Mouse (Mus musculus) MEL (cell line): ENCODE results near the gene Mosmo. TPM values are rescaled to one million over a fixed set of nuclear protein-coding genes. Genes with fewer than 3 reads are reported as not detected.

Source experiments
- DNase-seq: peaks from one replicate; pipeline ENCODE4 v3.0.0; 2011; ENCODE audit warnings: low read depth, low spot score
- H3K27ac ChIP-seq: 2 replicates; pipeline ENCODE4 v1.5.1; 2012; ENCODE audit warnings: low read depth, mild to moderate bottlenecking, control low read depth, low read length, moderate library complexity; ENCODE audit not compliant: control insufficient read depth
- H3K27me3 ChIP-seq, 2 experiments: fragments of 150-350 bp in 1 of 2; sonication (generic) in 1 of 2; 2 replicates each; pipeline ENCODE4 v1.6.1; 2012; ENCODE audit warnings: low read length in 2 of 2, mild to moderate bottlenecking in 2 of 2, improper control_type of control experiment in 1 of 2, moderate library complexity in 1 of 2; ENCODE audit not compliant: insufficient read depth in 2 of 2, control insufficient read depth in 1 of 2
- H3K36me3 ChIP-seq, 2 experiments: 2 replicates each; pipeline ENCODE4 v1.6.1; 2012 to 2014; ENCODE audit warnings: low read length in 2 of 2, improper control_type of control experiment in 1 of 2, inconsistent platforms in 1 of 2, mild to moderate bottlenecking in 1 of 2; ENCODE audit not compliant: insufficient read depth in 2 of 2, control insufficient read depth in 1 of 2
- H3K4me1 ChIP-seq, 2 experiments: fragments of 150-350 bp in 1 of 2; sonication (generic) in 1 of 2; 2 replicates each; pipeline ENCODE4 v1.6.1; 2012; ENCODE audit warnings: low read length in 2 of 2, improper control_type of control experiment in 1 of 2, mild to moderate bottlenecking in 1 of 2; ENCODE audit not compliant: insufficient read depth in 2 of 2, control insufficient read depth in 1 of 2
- H3K4me3 ChIP-seq, 2 experiments: fragments of 150-350 bp in 1 of 2; sonication (generic) in 1 of 2; 2 replicates each; pipeline ENCODE4 v1.5.1; 2012; ENCODE audit warnings: low read depth in 2 of 2, low read length in 2 of 2, mild to moderate bottlenecking in 2 of 2, moderate library complexity in 2 of 2, control low read depth in 1 of 2, improper control_type of control experiment in 1 of 2; ENCODE audit not compliant: control insufficient read depth in 1 of 2, insufficient read depth in 1 of 2
- H3K79me2 ChIP-seq: 2 replicates; pipeline ENCODE4 v1.6.1; 2012; ENCODE audit warnings: mild to moderate bottlenecking, low read length, moderate library complexity; ENCODE audit not compliant: control insufficient read depth, poor library complexity, insufficient read depth
- H3K9ac ChIP-seq: 2 replicates; pipeline ENCODE4 v1.6.1; 2012; ENCODE audit warnings: low read depth, mild to moderate bottlenecking, control low read depth, low read length, moderate library complexity; ENCODE audit not compliant: control insufficient read depth, poor library complexity, severe bottlenecking
- H3K9me3 ChIP-seq: fragments of 150-350 bp; sonication (generic); replicated peaks from 2 replicates; pipeline ENCODE4 v1.6.1; 2012; ENCODE audit warnings: mild to moderate bottlenecking, low read length, improper control_type of control experiment, moderate library complexity; ENCODE audit not compliant: insufficient read depth
- BHLHE40 ChIP-seq: IDR thresholded peaks from 2 replicates; pipeline ENCODE4 v1.6.1; 2012; ENCODE audit warnings: low read depth, mild to moderate bottlenecking, inconsistent platforms, low read length, improper control_type of control experiment, borderline replicate concordance
- CHD1 ChIP-seq: IDR thresholded peaks from 2 replicates; pipeline ENCODE4 v1.6.1; 2012; ENCODE audit warnings: low read depth, mild to moderate bottlenecking, inconsistent platforms, low read length, improper control_type of control experiment
- CTCF ChIP-seq, 3 experiments: IDR thresholded peaks in 2 of 3; conservative IDR thresholded peaks in 1 of 3; 2 replicates each; pipeline ENCODE4 v1.5.1; 2011 to 2012; ENCODE audit warnings: low read length in 3 of 3, low read depth in 2 of 3, mild to moderate bottlenecking in 2 of 3, improper control_type of control experiment in 1 of 3, inconsistent platforms in 1 of 3, mixed read lengths in 1 of 3, moderate library complexity in 1 of 3; ENCODE audit not compliant: control insufficient read depth in 1 of 3, insufficient read depth in 1 of 3, poor library complexity in 1 of 3, severe bottlenecking in 1 of 3
- E2F4 ChIP-seq: IDR thresholded peaks from 2 replicates; pipeline ENCODE4 v1.6.1; 2011; ENCODE audit warnings: low read depth, low read length, improper control_type of control experiment, borderline replicate concordance
- ELF1 ChIP-seq: IDR thresholded peaks from 2 replicates; pipeline ENCODE4 v1.6.1; 2014; ENCODE audit warnings: low read depth, mild to moderate bottlenecking, inconsistent platforms, low read length, improper control_type of control experiment, moderate library complexity
- EP300 ChIP-seq, 2 experiments: IDR thresholded peaks; 2 replicates each; pipeline ENCODE4 v1.6.1; 2011; ENCODE audit warnings: improper control_type of control experiment in 2 of 2, low read length in 2 of 2, low read depth in 1 of 2, mild to moderate bottlenecking in 1 of 2
- ETS1 ChIP-seq: IDR thresholded peaks from 2 replicates; pipeline ENCODE4 v1.6.1; 2012; ENCODE audit warnings: low read depth, mild to moderate bottlenecking, inconsistent platforms, low read length, improper control_type of control experiment, moderate library complexity
- GATA1 ChIP-seq: IDR thresholded peaks from 2 replicates; pipeline ENCODE4 v1.6.1; 2011; ENCODE audit warnings: low read depth, low read length, improper control_type of control experiment
- HCFC1 ChIP-seq: IDR thresholded peaks from 2 replicates; pipeline ENCODE4 v1.6.1; 2012; ENCODE audit warnings: low read depth, mild to moderate bottlenecking, inconsistent platforms, low read length, improper control_type of control experiment, moderate library complexity
- KAT2A ChIP-seq: conservative IDR thresholded peaks from 2 replicates; pipeline ENCODE4 v1.6.1; 2012; ENCODE audit warnings: low read depth, low read length, improper control_type of control experiment, inconsistent platforms
- MAX ChIP-seq: IDR thresholded peaks from 2 replicates; pipeline ENCODE4 v1.6.1; 2011; ENCODE audit warnings: low read length, improper control_type of control experiment
- MAZ ChIP-seq: IDR thresholded peaks from 2 replicates; pipeline ENCODE4 v1.6.1; 2012; ENCODE audit warnings: low read depth, mild to moderate bottlenecking, inconsistent platforms, low read length, improper control_type of control experiment
- MXI1 ChIP-seq: IDR thresholded peaks from 2 replicates; pipeline ENCODE4 v1.6.1; 2011; ENCODE audit warnings: mild to moderate bottlenecking, low read depth, low read length, improper control_type of control experiment
- MYB ChIP-seq: IDR thresholded peaks from 2 replicates; pipeline ENCODE4 v1.6.1; 2011; ENCODE audit warnings: mild to moderate bottlenecking, low read depth, low read length, improper control_type of control experiment
- NRF1 ChIP-seq: IDR thresholded peaks from 2 replicates; pipeline ENCODE4 v1.6.1; 2014; ENCODE audit warnings: low read depth, mild to moderate bottlenecking, inconsistent platforms, low read length, improper control_type of control experiment, moderate library complexity; ENCODE audit not compliant: poor library complexity, insufficient read depth, severe bottlenecking
- POLR2A ChIP-seq, 2 experiments: IDR thresholded peaks; 2 replicates each; pipeline ENCODE4 v1.6.1; 2011 to 2012; ENCODE audit warnings: low read length in 2 of 2, mild to moderate bottlenecking in 2 of 2, control low read depth in 1 of 2, improper control_type of control experiment in 1 of 2, low read depth in 1 of 2, moderate library complexity in 1 of 2; ENCODE audit not compliant: control insufficient read depth in 1 of 2, insufficient read depth in 1 of 2, poor library complexity in 1 of 2
- POLR2AphosphoS5 ChIP-seq: IDR thresholded peaks from 2 replicates; pipeline ENCODE4 v1.6.1; 2012; ENCODE audit warnings: low read depth, borderline replicate concordance, mild to moderate bottlenecking, inconsistent platforms, low read length, moderate library complexity, mixed read lengths
- RAD21 ChIP-seq: IDR thresholded peaks from 2 replicates; pipeline ENCODE4 v1.6.1; 2011; ENCODE audit warnings: mild to moderate bottlenecking, low read depth, low read length, improper control_type of control experiment
- RCOR1 ChIP-seq: IDR thresholded peaks from 2 replicates; pipeline ENCODE4 v1.6.1; 2012; ENCODE audit warnings: low read depth, mild to moderate bottlenecking, inconsistent platforms, low read length, improper control_type of control experiment
- SIN3A ChIP-seq: IDR thresholded peaks from 2 replicates; pipeline ENCODE4 v1.6.1; 2012; ENCODE audit warnings: low read length, improper control_type of control experiment, inconsistent platforms
- SMC3 ChIP-seq: IDR thresholded peaks from 2 replicates; pipeline ENCODE4 v1.6.1; 2011; ENCODE audit warnings: low read depth, low read length, improper control_type of control experiment
- TAL1 ChIP-seq: IDR thresholded peaks from 2 replicates; pipeline ENCODE4 v1.6.1; 2012; ENCODE audit warnings: mild to moderate bottlenecking, inconsistent platforms, low read length, moderate library complexity, mixed read lengths
- TBP ChIP-seq: IDR thresholded peaks from 2 replicates; pipeline ENCODE4 v1.8.0; 2011; ENCODE audit warnings: low read depth, low read length, improper control_type of control experiment
- TCF12 ChIP-seq: IDR thresholded peaks from 2 replicates; pipeline ENCODE4 v1.6.1; 2014; ENCODE audit warnings: low read depth, mild to moderate bottlenecking, inconsistent platforms, low read length, improper control_type of control experiment, moderate library complexity
- USF1 ChIP-seq: IDR thresholded peaks from 2 replicates; pipeline ENCODE4 v1.6.1; 2014; ENCODE audit warnings: low read depth, mild to moderate bottlenecking, inconsistent platforms, low read length, improper control_type of control experiment, moderate library complexity
- USF2 ChIP-seq, 2 experiments: IDR thresholded peaks; 2 replicates each; pipeline ENCODE4 v1.6.1; 2011 to 2012; ENCODE audit warnings: improper control_type of control experiment in 2 of 2, low read length in 2 of 2, borderline replicate concordance in 1 of 2, inconsistent platforms in 1 of 2, low read depth in 1 of 2, mild to moderate bottlenecking in 1 of 2; ENCODE audit not compliant: insufficient read depth in 1 of 2
- ZC3H11A ChIP-seq: IDR thresholded peaks from 2 replicates; pipeline ENCODE4 v1.6.1; 2012; ENCODE audit warnings: low read depth, mild to moderate bottlenecking, inconsistent platforms, low read length, improper control_type of control experiment
- ZMIZ1 ChIP-seq: IDR thresholded peaks from 2 replicates; pipeline ENCODE4 v1.6.1; 2012; ENCODE audit warnings: low read depth, mild to moderate bottlenecking, inconsistent platforms, low read length, improper control_type of control experiment, moderate library complexity
- ZNF384 ChIP-seq: IDR thresholded peaks from 2 replicates; pipeline ENCODE4 v1.6.1; 2012; ENCODE audit warnings: low read depth, mild to moderate bottlenecking, inconsistent platforms, low read length, improper control_type of control experiment
- polyA plus RNA-seq, 2 experiments: library from polyadenylated mRNA; stranded (reverse) in 1 of 2; unstranded in 1 of 2; fragments of >175 nt in 1 of 2; fragments of >200 nt in 1 of 2; gene quantifications; 2 replicates each; pipeline versions ENCODE4 v1.2.1 to v1.2.4; 2012; ENCODE audit warnings: low replicate concordance in 2 of 2, low read depth in 1 of 2; ENCODE audit not compliant: insufficient read length in 2 of 2, insufficient read depth in 1 of 2, missing spikeins in 1 of 2
- total RNA-seq: library from RNA; depleted of rRNA; stranded (reverse); fragments of 300-350 nt; gene quantifications from 2 replicates; pipeline ENCODE4 v1.2.3, GENCODE M21; 2012

The Mosmo gene
- total and polyA plus RNA-seq, 3 experiments, result 20.0 to 30.0 (median 23.5) TPM

- no peak overlapping the region for H3K4me3 ChIP-seq
- H3K4me1 ChIP-seq, result peaks cover 6 to 10% of the 10 kb centered on the region in 2 experiments
- peaks cover 7 to 18% of the 10 kb centered on the region in 2 experiments for H3K36me3 ChIP-seq
- no peaks in the 10 kb centered on the region for H3K27me3 ChIP-seq
- DNase-seq, result peak; percentile 83
- no peak for TF ChIP-seq TBP
- no peak for TF ChIP-seq KAT2A
- TF ChIP-seq MXI1, result no peak
- TF ChIP-seq CTCF (IDR thresholded peaks at IDR 0.05 in 2 of 3, conservative IDR thresholded peaks at IDR 0.05 in 1 of 3; ENCODE audit: control insufficient read depth in 1 of 3, insufficient read depth in 1 of 3, low read depth in 2 of 3, low read length in 3 of 3, poor library complexity in 1 of 3, severe bottlenecking in 1 of 3), result peak; percentile 73 to 90 (median 81)
- TF ChIP-seq RAD21, result peak; percentile 53
- no peak for TF ChIP-seq ZNF384
- TF ChIP-seq USF1, result no peak
- no peak; the same call in 1 of the 2 replicates for TF ChIP-seq ZC3H11A
- TF ChIP-seq USF2 (IDR thresholded peaks at IDR 0.05; ENCODE audit: borderline replicate concordance in 1 of 2, insufficient read depth in 1 of 2, low read depth in 1 of 2, low read length in 2 of 2), result no peak
- no peak for TF ChIP-seq MAX
- no peak for TF ChIP-seq RCOR1
- TF ChIP-seq BHLHE40, result no peak
- TF ChIP-seq MYB, result no peak
- no peak for TF ChIP-seq NRF1
- TF ChIP-seq ZMIZ1, result no peak
- TF ChIP-seq POLR2AphosphoS5, result no peak
- TF ChIP-seq CHD1, result no peak
- no peak for TF ChIP-seq POLR2A (IDR thresholded peaks at IDR 0.05; ENCODE audit: control insufficient read depth in 1 of 2, insufficient read depth in 1 of 2, low read depth in 1 of 2, low read length in 2 of 2, poor library complexity in 1 of 2)
- TF ChIP-seq SMC3, result peak; percentile 66
- TF ChIP-seq GATA1, result no peak
- H3K27ac ChIP-seq, result no peak overlapping the region
- no peaks in the 10 kb centered on the region for H3K9me3 ChIP-seq
- peaks cover 5% of the 10 kb centered on the region; the same call in 1 of the 2 replicates for H3K79me2 ChIP-seq
- H3K9ac ChIP-seq, result no peak overlapping the region
Observed at GRCm38 (mm10) chr7:120727581-120727980, 50.2 kb downstream of the Mosmo start.

GRCm38 (mm10) chr7:120729635-120730034, 52.2 kb downstream of the Mosmo start:
- peak overlapping the region; percentile 63 to 79 for H3K4me3 ChIP-seq
- peak overlapping the region; percentile 75 for H3K27ac ChIP-seq
- H3K79me2 ChIP-seq, result 0 out of 2 replicates have a peak, but pooled peaks cover 3% of the 10 kb centered on the region
- H3K9me3 ChIP-seq, result no peaks in the 10 kb centered on the region
- H3K36me3 ChIP-seq, result peaks cover 7 to 18% of the 10 kb centered on the region in 2 experiments
- H3K9ac ChIP-seq, result peak overlapping the region; percentile 60
- H3K27me3 ChIP-seq, result no peaks in the 10 kb centered on the region
- TF ChIP-seq EP300 (IDR thresholded peaks at IDR 0.05; ENCODE audit: low read depth in 1 of 2, low read length in 2 of 2) (peak; percentile 75 to 82), ELF1 (no peak), CHD1 (peak; percentile 69; the same call in 1 of the 2 replicates), POLR2A (IDR thresholded peaks at IDR 0.05; ENCODE audit: control insufficient read depth in 1 of 2, insufficient read depth in 1 of 2, low read depth in 1 of 2, low read length in 2 of 2, poor library complexity in 1 of 2) (no peak), TBP (no peak), GATA1 (peak; percentile 80), ETS1 (peak; percentile 96), MXI1 (peak; percentile 77), ZMIZ1 (no peak), USF2 (IDR thresholded peaks at IDR 0.05; ENCODE audit: borderline replicate concordance in 1 of 2, insufficient read depth in 1 of 2, low read depth in 1 of 2, low read length in 2 of 2) (no peak), MAZ (no peak), CTCF (IDR thresholded peaks at IDR 0.05 in 2 of 3, conservative IDR thresholded peaks at IDR 0.05 in 1 of 3; ENCODE audit: control insufficient read depth in 1 of 3, insufficient read depth in 1 of 3, low read depth in 2 of 3, low read length in 3 of 3, poor library complexity in 1 of 3, severe bottlenecking in 1 of 3) (no peak), NRF1 (no peak), RCOR1 (no peak), ZNF384 (peak; percentile 73), SIN3A (peak; percentile 93), MYB (peak; percentile 45; the same call in 1 of the 2 replicates), HCFC1 (no peak), TAL1 (peak; percentile 63), TCF12 (peak; percentile 81), E2F4 (no peak)
- DNase-seq, result peak; percentile 77
- H3K4me1 ChIP-seq, result peaks cover 6 to 10% of the 10 kb centered on the region in 2 experiments
